Mouse (Mus musculus): ENCODE results near the gene Gm17657.

- TF ChIP-seq CTCF (conservative IDR thresholded peaks at IDR 0.05; ENCODE audit: low read length) (no peak), POU5F1 (IDR thresholded peaks at IDR 0.05; ENCODE audit: borderline replicate concordance, low read length) (no peak), NANOG (IDR thresholded peaks at IDR 0.05; ENCODE audit: borderline replicate concordance, low read length) (no peak)
These were observed 66.2 kb downstream of the Gm17657 start for GRCm38 (mm10) chr17:29483282-29483681.

Data from E14TG2a.4 (cell line).